Comparison of ENCODE assay signal across 8 mouse cellular contexts in the genomic region with DNA sequence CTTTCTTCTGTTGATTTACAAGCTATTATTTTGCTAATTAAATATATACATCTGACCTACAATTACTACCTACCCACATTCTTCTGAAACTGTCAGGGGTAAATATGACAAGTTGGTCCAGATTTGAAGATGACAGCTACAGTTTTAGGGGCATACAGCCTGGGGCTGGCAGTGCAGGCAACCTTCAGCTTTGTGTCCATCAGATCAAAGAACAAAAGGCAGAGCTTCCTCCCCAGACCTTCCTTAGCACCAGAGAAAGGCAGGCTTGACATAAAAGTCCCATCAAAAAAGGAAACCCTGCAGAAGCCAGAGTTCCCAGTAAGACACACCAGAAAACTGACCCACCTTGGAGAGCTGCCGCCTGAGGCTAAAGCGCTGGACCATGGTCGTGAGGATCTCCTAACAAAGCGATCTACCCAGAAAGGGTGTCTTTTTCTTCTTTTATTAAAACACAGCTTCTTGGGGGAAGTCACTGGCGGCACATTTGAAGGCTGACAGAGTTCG.
DNase-seq lines count a peak whose midpoint lies in the region; ATAC-seq and TF ChIP-seq lines count a peak whose summit lies in the region.

No protein-coding gene starts in this region.

- peak overlapping the region; percentile 94 for H3K4me2 ChIP-seq in kidney, embryonic 15.5 days
- H3K4me2 ChIP-seq in hindbrain, embryonic 14.5 days (replicated peaks): peak overlapping the region; percentile 57
- H3K4me2 ChIP-seq in midbrain, embryonic 14.5 days (ENCODE audit: low read length): peak overlapping the region; percentile 74

- peaks cover 13% of the 10 kb centered on the region for H3K4me1 ChIP-seq in kidney, embryonic 15.5 days
- H3K4me1 ChIP-seq in hindbrain, embryonic 14.5 days (replicated peaks; ENCODE audit: control insufficient read depth, insufficient read depth, low read length): peaks cover 24% of the 10 kb centered on the region
- peaks cover 30% of the 10 kb centered on the region for H3K4me1 ChIP-seq in midbrain, embryonic 14.5 days (ENCODE audit: control insufficient read depth, insufficient read depth, low read length)
- no peaks in the 10 kb centered on the region for H3K4me1 ChIP-seq in cerebellum, adult 2 months (ENCODE audit: control insufficient read depth, insufficient read depth, low read length)

- H3K27ac ChIP-seq in kidney, embryonic 15.5 days: peak overlapping the region; percentile 73
- peak overlapping the region; percentile 86 for H3K27ac ChIP-seq in hindbrain, embryonic 14.5 days
- H3K27ac ChIP-seq in midbrain, embryonic 14.5 days (replicated peaks; ENCODE audit: low read depth, low read length): peak overlapping the region; percentile 93
- no peak overlapping the region for H3K27ac ChIP-seq in cerebellum, adult 2 months (ENCODE audit: insufficient read depth, low read length)

- no peak for TF ChIP-seq POLR2A in cerebellum, adult 2 months (IDR thresholded peaks at IDR 0.05; ENCODE audit: borderline replicate concordance, insufficient read depth, low read length)

- no peak for TF ChIP-seq CTCF in cerebellum, adult 2 months (IDR thresholded peaks at IDR 0.05; ENCODE audit: borderline replicate concordance, insufficient read depth, low read depth, low read length)

- no peaks in the 10 kb centered on the region for H3K9me3 ChIP-seq in kidney, embryonic 15.5 days (replicated peaks)
- H3K9me3 ChIP-seq in hindbrain, embryonic 14.5 days (ENCODE audit: control insufficient read depth, low read length): no peaks in the 10 kb centered on the region
- H3K9me3 ChIP-seq in midbrain, embryonic 14.5 days (ENCODE audit: control insufficient read depth, low read length): no peaks in the 10 kb centered on the region

- peak overlapping the region; percentile 63 for H3K4me3 ChIP-seq in kidney, embryonic 15.5 days (replicated peaks)
- peak overlapping the region; percentile 43 for H3K4me3 ChIP-seq in hindbrain, embryonic 14.5 days (replicated peaks; ENCODE audit: low read length)
- peak overlapping the region; percentile 68 for H3K4me3 ChIP-seq in midbrain, embryonic 14.5 days (replicated peaks; ENCODE audit: low read depth, low read length)
- no peak overlapping the region for H3K4me3 ChIP-seq in cerebellum, adult 2 months (replicated peaks; ENCODE audit: insufficient read depth, low read depth, low read length)

- WGBS in kidney, embryonic 15.5 days: 10% methylated on average over 6 of the region's 6 CpGs
- WGBS in hindbrain, embryonic 14.5 days: 3% methylated on average over 6 of the region's 6 CpGs
- under 1% methylated on average over 6 of the region's 6 CpGs for WGBS in midbrain, embryonic 14.5 days
- 36% methylated on average over 6 of the region's 6 CpGs for WGBS in cerebellum, adult 2 months

- H3K27me3 ChIP-seq in kidney, embryonic 15.5 days: no peaks in the 10 kb centered on the region
- H3K27me3 ChIP-seq in hindbrain, embryonic 14.5 days (ENCODE audit: control insufficient read depth, insufficient read depth, low read length): no peaks in the 10 kb centered on the region
- no peaks in the 10 kb centered on the region for H3K27me3 ChIP-seq in midbrain, embryonic 14.5 days (ENCODE audit: control insufficient read depth, insufficient read depth, low read length)
- no peaks in the 10 kb centered on the region for H3K27me3 ChIP-seq in cerebellum, adult 2 months (ENCODE audit: control insufficient read depth, insufficient read depth, low read length)

- peak; percentile 29; the same call in 1 of the 2 replicates for ATAC-seq in kidney, embryonic 15.5 days (replicated peaks; ENCODE audit: low FRiP score)
- ATAC-seq in common myeloid progenitor, adult 5-6 weeks (replicated peaks; ENCODE audit: low read depth, poor library complexity, severe bottlenecking): peak; percentile 22; the same call in 1 of the 2 replicates
- peak; percentile 22; the same call in 1 of the 2 replicates for ATAC-seq in hindbrain, embryonic 14.5 days (ENCODE audit: low FRiP score)
- ATAC-seq in midbrain, embryonic 14.5 days (ENCODE audit: low FRiP score, low TSS enrichment): peak; percentile 66; the same call in 1 of the 2 replicates

- peak overlapping the region; percentile 62 for H3K9ac ChIP-seq in kidney, embryonic 15.5 days
- H3K9ac ChIP-seq in hindbrain, embryonic 14.5 days: peak overlapping the region; percentile 65
- H3K9ac ChIP-seq in midbrain, embryonic 14.5 days (replicated peaks; ENCODE audit: low read length): peak overlapping the region; percentile 68

- H3K36me3 ChIP-seq in kidney, embryonic 15.5 days: no peaks in the 10 kb centered on the region; the same call in 1 of the 2 replicates
- no peaks in the 10 kb centered on the region for H3K36me3 ChIP-seq in hindbrain, embryonic 14.5 days (replicated peaks; ENCODE audit: control insufficient read depth, insufficient read depth)
- no peaks in the 10 kb centered on the region for H3K36me3 ChIP-seq in midbrain, embryonic 14.5 days (ENCODE audit: control insufficient read depth, insufficient read depth, low read length)

- no peak for DNase-seq in kidney, postnatal 25 days
- DNase-seq in hindbrain, embryonic 14.5 days (ENCODE audit: low spot score): no peak
- peak; percentile 54 for DNase-seq in midbrain, embryonic 14.5 days
- DNase-seq in layer of hippocampus, postnatal 25 days (ENCODE audit: extremely low spot score in 1 of 2, low spot score in 1 of 2): no peak
- no peak for DNase-seq in cerebellum, adult 2 months
- no peak for DNase-seq in spleen, postnatal 36 days (ENCODE audit: low spot score in 2 of 2)
